Mouse (Mus musculus) lung, postnatal 14 days (tissue): ENCODE measurements around the gene Slc25a17.

Source experiments
- DNase-seq: peaks from one replicate; pipeline ENCODE4 v3.0.0; 2021

The Slc25a17 gene

DNA sequence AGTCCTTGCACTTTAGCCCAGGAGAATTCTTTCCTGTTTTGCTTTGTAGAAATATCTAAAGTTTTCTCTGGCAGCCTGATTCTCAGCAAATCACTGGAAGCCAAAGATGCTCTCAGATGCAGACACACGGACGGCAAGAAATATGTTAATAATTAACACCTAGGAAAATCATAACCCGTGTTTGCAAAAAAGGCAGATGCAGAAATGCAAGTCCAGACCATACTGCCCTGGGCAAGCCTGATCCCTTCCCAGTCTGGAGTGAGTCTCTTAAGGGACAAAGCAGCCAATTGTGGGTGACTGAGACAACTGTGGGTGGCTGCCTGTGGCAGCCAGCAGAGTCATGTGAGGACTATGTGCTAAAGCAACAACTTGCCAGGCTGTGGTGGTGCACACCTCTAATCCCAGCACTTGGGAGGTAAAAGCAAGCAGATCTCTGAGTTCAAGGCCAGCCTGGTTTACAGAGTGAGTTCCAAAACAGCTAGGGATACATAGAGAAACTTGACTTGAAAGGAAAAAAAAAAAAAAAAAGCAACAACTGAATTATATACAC lies 60.0 kb downstream of the Slc25a17 start:
- no peak for DNase-seq

GRCm38 (mm10) chr15:81299549-81299948 lies 61.1 kb downstream of the Slc25a17 start:
- DNase-seq: no peak

GRCm38 (mm10) chr15:81298213-81298612 lies 62.4 kb downstream of the Slc25a17 start:
- no peak for DNase-seq

- no peak for DNase-seq
Measured at GRCm38 (mm10) chr15:81297543-81297942, 63.1 kb downstream of the Slc25a17 start.

- no peak for DNase-seq
Measured at GRCm38 (mm10) chr15:81294897-81295296, 65.7 kb downstream of the Slc25a17 start.

DNA sequence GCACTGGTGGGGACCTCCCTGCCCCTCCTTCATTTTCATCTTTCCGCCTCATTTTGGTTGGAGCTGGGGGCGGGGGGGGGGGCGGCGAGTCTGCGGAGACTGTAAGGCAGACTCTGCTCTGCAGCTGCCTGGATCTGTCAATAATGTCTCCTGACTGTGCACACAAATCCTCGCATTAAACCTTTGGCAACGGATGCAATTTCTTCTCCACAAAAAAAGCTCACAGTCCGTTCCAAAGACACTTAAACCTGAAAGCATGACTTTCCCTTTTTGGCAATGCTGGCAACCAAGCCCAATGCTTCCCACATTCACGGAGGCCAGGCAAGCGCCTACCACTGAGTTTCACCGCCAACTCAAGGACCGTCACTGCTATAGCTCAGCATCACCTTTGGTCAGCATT lies 66.2 kb downstream of the Slc25a17 start:
- DNase-seq: no peak

- no peak for DNase-seq
Measured at GRCm38 (mm10) chr15:81290747-81291146, 69.9 kb downstream of the Slc25a17 start.

- no peak for DNase-seq
Measured at GRCm38 (mm10) chr15:81290230-81290629, 70.4 kb downstream of the Slc25a17 start.

DNA sequence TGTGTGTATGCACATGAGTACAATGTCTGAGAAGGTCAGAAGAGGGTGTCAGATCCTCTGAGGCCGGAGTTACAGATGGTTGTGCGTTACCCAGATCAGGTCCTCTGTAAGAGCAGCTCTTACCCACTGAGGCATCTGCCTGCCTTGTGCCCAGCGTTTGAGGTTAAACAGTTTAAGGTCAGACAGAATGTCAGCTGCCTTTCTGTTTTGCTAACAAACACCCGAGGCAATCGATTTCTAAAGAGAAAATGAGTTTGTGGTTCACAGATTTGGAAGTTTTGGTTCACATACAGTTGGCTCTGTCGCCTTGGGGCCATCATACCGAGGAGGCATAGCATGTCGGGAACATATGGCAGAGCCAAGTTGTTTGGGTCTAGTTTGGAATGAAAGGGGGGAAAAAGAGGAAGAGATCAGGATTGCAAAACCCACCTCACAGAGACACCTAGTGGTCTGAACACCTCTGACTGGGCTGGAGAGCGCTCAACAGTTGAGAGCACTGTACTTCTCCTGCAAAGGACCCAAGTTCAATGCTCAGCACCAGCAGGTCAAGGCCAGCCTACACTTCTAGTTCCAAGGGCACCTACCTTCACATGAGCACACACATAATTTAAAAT lies 76.4 kb downstream of the Slc25a17 start:
- DNase-seq: peak; percentile 13

- DNase-seq: no peak
Measured at GRCm38 (mm10) chr15:81278699-81279098, 81.9 kb downstream of the Slc25a17 start.

DNA sequence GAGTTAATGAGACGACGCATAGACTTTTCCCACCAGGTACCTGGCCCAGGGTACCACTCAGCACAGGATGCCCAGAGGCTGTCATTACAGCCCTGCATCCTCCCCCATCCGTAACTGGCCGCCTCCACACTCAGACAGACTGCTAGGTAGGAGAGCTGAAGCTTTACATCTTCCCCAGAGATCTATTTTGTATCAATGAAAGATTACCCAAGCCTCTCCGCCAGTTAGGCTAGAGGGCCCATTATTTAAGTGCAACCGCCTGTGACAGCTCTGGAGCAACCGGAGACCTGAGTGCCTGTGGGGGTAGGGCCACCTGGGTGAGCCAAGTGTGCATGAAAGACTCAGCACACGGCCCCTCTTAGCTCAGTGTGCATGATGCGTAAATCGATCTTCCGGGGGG lies 82.7 kb downstream of the Slc25a17 start:
- DNase-seq: no peak

GRCm38 (mm10) chr15:81273361-81273760 lies 87.3 kb downstream of the Slc25a17 start:
- peak; percentile 29 for DNase-seq

- DNase-seq: peak; percentile 46
Measured at GRCm38 (mm10) chr15:81272305-81273053, 88.1 kb downstream of the Slc25a17 start.
